Comparison of ENCODE assay signal across 8 mouse cellular contexts in genomic region chr10:21991351-21991840, GRCm38 (mm10).
DNase-seq lines count a peak whose midpoint lies in the region; ATAC-seq and TF ChIP-seq lines count a peak whose summit lies in the region.

No protein-coding gene starts in this region.

- no peak for TF ChIP-seq EP300 in MEL (IDR thresholded peaks at IDR 0.05; ENCODE audit: low read depth in 1 of 2, low read length in 2 of 2)

- DNase-seq in MEL (ENCODE audit: low read depth, low spot score) = peak; percentile 45
- peak; percentile 82 for DNase-seq in cerebellum, adult 9-11 months
- peak; percentile 79 to 81 for DNase-seq in frontal cortex, postnatal 25 days (ENCODE audit: low spot score in 2 of 2)
- DNase-seq in hindbrain, embryonic 14.5 days (ENCODE audit: low spot score) = peak; percentile 78
- DNase-seq in left cerebral cortex, adult 11 months (ENCODE audit: low spot score) = peak; percentile 80
- DNase-seq in lung, postnatal 14 days = peak; percentile 94
- peak; percentile 90 for DNase-seq in right cerebral cortex, postnatal 14 days
- DNase-seq in urinary bladder, postnatal 36 days (ENCODE audit: low spot score in 2 of 2) = peak; percentile 78 to 87

- ATAC-seq in hindbrain, embryonic 14.5 days (ENCODE audit: low FRiP score) = no peak

- TF ChIP-seq CTCF in MEL (IDR thresholded peaks at IDR 0.05 in 2 of 3, conservative IDR thresholded peaks at IDR 0.05 in 1 of 3; ENCODE audit: control insufficient read depth in 1 of 3, insufficient read depth in 1 of 3, low read depth in 2 of 3, low read length in 3 of 3, poor library complexity in 1 of 3, severe bottlenecking in 1 of 3) = peak; percentile 18 to 47 (median 45); a peak in 4 of 6 replicates

- peaks cover 14 to 15% of the 10 kb centered on the region in 2 experiments for H3K27me3 ChIP-seq in MEL (ENCODE audit: control insufficient read depth in 1 of 2, insufficient read depth in 2 of 2, low read length in 2 of 2)
- peaks cover 13% of the 10 kb centered on the region; the same call in 1 of the 2 replicates for H3K27me3 ChIP-seq in hindbrain, embryonic 14.5 days (ENCODE audit: control insufficient read depth, insufficient read depth, low read length)

- H3K27ac ChIP-seq in MEL (ENCODE audit: control insufficient read depth, low read depth, low read length) = no peak overlapping the region
- no peak overlapping the region for H3K27ac ChIP-seq in hindbrain, embryonic 14.5 days

- H3K9ac ChIP-seq in MEL (ENCODE audit: control insufficient read depth, low read depth, low read length, poor library complexity, severe bottlenecking) = no peak overlapping the region
- H3K9ac ChIP-seq in hindbrain, embryonic 14.5 days = no peak overlapping the region

- no peaks in the 10 kb centered on the region for H3K79me2 ChIP-seq in MEL (ENCODE audit: control insufficient read depth, insufficient read depth, low read length, poor library complexity)

- H3K4me2 ChIP-seq in hindbrain, embryonic 14.5 days (replicated peaks) = peak overlapping the region; percentile 33

- peaks cover 0 to 4% of the 10 kb centered on the region in 2 experiments; a peak in 1 of 4 replicates for H3K36me3 ChIP-seq in MEL (ENCODE audit: control insufficient read depth in 1 of 2, insufficient read depth in 2 of 2, low read length in 2 of 2)
- H3K36me3 ChIP-seq in hindbrain, embryonic 14.5 days (replicated peaks; ENCODE audit: control insufficient read depth, insufficient read depth) = peaks cover 7% of the 10 kb centered on the region; the same call in 1 of the 2 replicates

- no peak for TF ChIP-seq POLR2A in MEL (IDR thresholded peaks at IDR 0.05; ENCODE audit: control insufficient read depth in 1 of 2, insufficient read depth in 1 of 2, low read depth in 1 of 2, low read length in 2 of 2, poor library complexity in 1 of 2)

- WGBS in hindbrain, embryonic 14.5 days = 13% methylated on average over 17 of the region's 17 CpGs

- H3K9me3 ChIP-seq in MEL (replicated peaks; ENCODE audit: insufficient read depth, low read length) = no peaks in the 10 kb centered on the region
- H3K9me3 ChIP-seq in hindbrain, embryonic 14.5 days (ENCODE audit: control insufficient read depth, low read length) = no peaks in the 10 kb centered on the region

- H3K4me1 ChIP-seq in MEL (ENCODE audit: control insufficient read depth in 1 of 2, insufficient read depth in 2 of 2, low read length in 2 of 2) = no peaks in the 10 kb centered on the region
- peaks cover 4% of the 10 kb centered on the region; the same call in 1 of the 2 replicates for H3K4me1 ChIP-seq in hindbrain, embryonic 14.5 days (replicated peaks; ENCODE audit: control insufficient read depth, insufficient read depth, low read length)

- peak; percentile 33 for TF ChIP-seq RAD21 in MEL (IDR thresholded peaks at IDR 0.05; ENCODE audit: low read depth, low read length)

- H3K4me3 ChIP-seq in MEL (ENCODE audit: control insufficient read depth in 1 of 2, insufficient read depth in 1 of 2, low read depth in 2 of 2, low read length in 2 of 2) = no peak overlapping the region
- H3K4me3 ChIP-seq in hindbrain, embryonic 14.5 days (replicated peaks; ENCODE audit: low read length) = no peak overlapping the region

TF ChIP-seq in MEL, 35 proteins besides CTCF, POLR2A, EP300 and RAD21:
- TF ChIP-seq POLR2AphosphoS5 (IDR thresholded peaks at IDR 0.05; ENCODE audit: borderline replicate concordance, low read depth, low read length) (no peak), NRF1 (IDR thresholded peaks at IDR 0.05; ENCODE audit: insufficient read depth, low read depth, low read length, poor library complexity, severe bottlenecking) (no peak), TBP (IDR thresholded peaks at IDR 0.05; ENCODE audit: low read depth, low read length) (no peak), SMC3 (IDR thresholded peaks at IDR 0.05; ENCODE audit: low read depth, low read length) (peak; percentile 35; the same call in 1 of the 2 replicates)
